ENCODE assay signal across 18 mouse cellular contexts in genomic region chr9:111491280-111491679, GRCm38 (mm10). TPM values are rescaled to one million over a fixed set of nuclear protein-coding genes. Genes with fewer than 3 reads are reported as not detected.
DNase-seq lines count a peak whose midpoint lies in the region; ATAC-seq and TF ChIP-seq lines count a peak whose summit lies in the region.
"Had no signal": no experiment of that assay in that cellular context is flagged by ENCODE, and none has a peak within 500 bp of the region (broad histone marks: within the 10 kb centered on the region; RNA-seq: fewer than 3 reads in every experiment).

No protein-coding gene starts in this region.

- H3K4me3 ChIP-seq in kidney, adult 2 months (ENCODE audit: insufficient read depth, low read depth, low read length), result no peak overlapping the region
- no peak overlapping the region for H3K4me3 ChIP-seq in kidney, embryonic 14.5 days (ENCODE audit: low read length)
- H3K4me3 ChIP-seq: forebrain, embryonic 13.5 days; midbrain, embryonic 10.5 days had no signal

- no peaks in the 10 kb centered on the region for H3K27me3 ChIP-seq in kidney, adult 2 months (replicated peaks; ENCODE audit: control insufficient read depth, insufficient read depth, low read length)
- no peaks in the 10 kb centered on the region for H3K27me3 ChIP-seq in kidney, embryonic 14.5 days (ENCODE audit: control insufficient read depth, insufficient read depth, low read length)

- H3K27ac ChIP-seq in kidney, adult 2 months (ENCODE audit: insufficient read depth, low read depth, low read length), result no peak overlapping the region
- no peak overlapping the region for H3K27ac ChIP-seq in kidney, embryonic 14.5 days (ENCODE audit: low read depth, low read length)
- H3K27ac ChIP-seq: forebrain, embryonic 13.5 days; midbrain, embryonic 10.5 days had no signal

- no peak for ATAC-seq in kidney, embryonic 14.5 days (ENCODE audit: low FRiP score, low TSS enrichment)
- ATAC-seq: forebrain, embryonic 13.5 days had no signal

- no peaks in the 10 kb centered on the region for H3K9me3 ChIP-seq in kidney, embryonic 14.5 days (ENCODE audit: control insufficient read depth, low read length)
- H3K9me3 ChIP-seq: forebrain, embryonic 13.5 days; midbrain, embryonic 10.5 days had no signal

- no peak for TF ChIP-seq POLR2A in kidney, adult 2 months (IDR thresholded peaks at IDR 0.05; ENCODE audit: low read depth, low read length)

- H3K9ac ChIP-seq in kidney, embryonic 14.5 days (ENCODE audit: low read depth, low read length), result no peak overlapping the region
- H3K9ac ChIP-seq: forebrain, embryonic 13.5 days had no signal

- peak; percentile 54 for DNase-seq in kidney, adult 2 months
- DNase-seq in ES-CJ7 (ENCODE audit: low read depth, low spot score) (peak; percentile 32), ZHBTc4 (ENCODE audit: low read depth, low spot score) (peak; percentile 61)
- DNase-seq in kidney, postnatal 25 days, result peak; percentile 25 to 70
- no peak for DNase-seq in ovary, adult 18-20 months (ENCODE audit: low spot score)
- DNase-seq in Muller cell, postnatal 12 days (ENCODE audit: inconsistent ontology term), result no peak
- DNase-seq: adrenal gland, postnatal 36 days; cerebellum, adult 9-10 months; lung, adult 18-20 months; lung, postnatal 10 days; right cerebral cortex, postnatal 25 days; thymus, postnatal 14 days had no signal

- no peaks in the 10 kb centered on the region for H3K36me3 ChIP-seq in kidney, adult 2 months (ENCODE audit: control insufficient read depth, insufficient read depth, low read length)
- H3K36me3 ChIP-seq in kidney, embryonic 14.5 days (ENCODE audit: control insufficient read depth, insufficient read depth, low read length), result no peaks in the 10 kb centered on the region
- H3K36me3 ChIP-seq: midbrain, embryonic 10.5 days had no signal

- TF ChIP-seq CTCF in kidney, adult 2 months (conservative IDR thresholded peaks at IDR 0.05; ENCODE audit: insufficient read depth, insufficient read length, low read depth, low read length), result 0 out of 2 replicates have a peak, but pooled peaks have one; percentile 24

- H3K4me2 ChIP-seq in kidney, embryonic 14.5 days (replicated peaks; ENCODE audit: low read depth, low read length), result no peak overlapping the region
- H3K4me2 ChIP-seq: forebrain, embryonic 13.5 days; heart, embryonic 11.5 days; liver, embryonic 11.5 days had no signal

- WGBS in kidney, adult 2 months, result 36% methylated on average over 4 of the region's 4 CpGs
- 40% methylated on average over 4 of the region's 4 CpGs for WGBS in kidney, embryonic 14.5 days

- no peaks in the 10 kb centered on the region for H3K4me1 ChIP-seq in kidney, adult 2 months (ENCODE audit: control insufficient read depth, insufficient read depth, low read length)
- H3K4me1 ChIP-seq in kidney, embryonic 14.5 days (ENCODE audit: control insufficient read depth, insufficient read depth, low read length), result no peaks in the 10 kb centered on the region

RNA-seq across cellular contexts. Expression of gene Dclk3, which starts 52.4 kb away (rescaled TPM):
- 21.8 and 22.1 TPM in 2 replicates for polyA plus RNA-seq in kidney, adult 2 months (2012; rRNA removed)
- 1.0 and 2.0 TPM in 2 replicates for polyA plus RNA-seq in kidney, embryonic 14.5 days (2014; fragmentation: Nextera tagmentation; extraction: Ambion mirVana)
- polyA plus RNA-seq: C2C12 had no signal

Comparison
In these comparisons a context has a peak if more than half of its experiments do, and no peak if none do; other contexts are left out.
1. DNase-seq: peak in kidney, adult 2 months (single experiment), ES-CJ7 (single experiment), ZHBTc4 (single experiment) and kidney, postnatal 25 days (2 of 2); none in ovary, adult 18-20 months (single experiment) and Muller cell, postnatal 12 days (single experiment).